Mouse (Mus musculus) MEL (cell line): ENCODE data around the gene Cacng2.

Source experiments
- CHD1 ChIP-seq: IDR thresholded peaks from 2 replicates; pipeline ENCODE4 v1.6.1; 2012; ENCODE audit warnings: low read depth, mild to moderate bottlenecking, inconsistent platforms, low read length, improper control_type of control experiment
- CHD2 ChIP-seq: IDR thresholded peaks from 2 replicates; pipeline ENCODE4 v1.6.1; 2011; ENCODE audit warnings: low read length, improper control_type of control experiment
- CTCF ChIP-seq, 3 experiments: IDR thresholded peaks in 2 of 3; conservative IDR thresholded peaks in 1 of 3; 2 replicates each; pipeline ENCODE4 v1.5.1; 2011 to 2012; ENCODE audit warnings: low read length in 3 of 3, low read depth in 2 of 3, mild to moderate bottlenecking in 2 of 3, improper control_type of control experiment in 1 of 3, inconsistent platforms in 1 of 3, mixed read lengths in 1 of 3, moderate library complexity in 1 of 3; ENCODE audit not compliant: control insufficient read depth in 1 of 3, insufficient read depth in 1 of 3, poor library complexity in 1 of 3, severe bottlenecking in 1 of 3
- E2F4 ChIP-seq: IDR thresholded peaks from 2 replicates; pipeline ENCODE4 v1.6.1; 2011; ENCODE audit warnings: low read depth, low read length, improper control_type of control experiment, borderline replicate concordance
- GABPA ChIP-seq: IDR thresholded peaks from 2 replicates; pipeline ENCODE4 v1.6.1; 2012; ENCODE audit warnings: low read depth, mild to moderate bottlenecking, inconsistent platforms, low read length, improper control_type of control experiment, moderate library complexity
- KAT2A ChIP-seq: conservative IDR thresholded peaks from 2 replicates; pipeline ENCODE4 v1.6.1; 2012; ENCODE audit warnings: low read depth, low read length, improper control_type of control experiment, inconsistent platforms
- MAX ChIP-seq: IDR thresholded peaks from 2 replicates; pipeline ENCODE4 v1.6.1; 2011; ENCODE audit warnings: low read length, improper control_type of control experiment
- MEF2A ChIP-seq: IDR thresholded peaks from 2 replicates; pipeline ENCODE4 v1.6.1; 2014; ENCODE audit warnings: low read depth, mild to moderate bottlenecking, inconsistent platforms, low read length, improper control_type of control experiment; ENCODE audit not compliant: poor library complexity, insufficient replicate concordance, severe bottlenecking; ENCODE audit errors: extremely low read depth
- NELFE ChIP-seq: IDR thresholded peaks from 2 replicates; pipeline ENCODE4 v1.6.1; 2011; ENCODE audit warnings: low read depth, low read length, improper control_type of control experiment
- POLR2A ChIP-seq, 2 experiments: IDR thresholded peaks; 2 replicates each; pipeline ENCODE4 v1.6.1; 2011 to 2012; ENCODE audit warnings: low read length in 2 of 2, mild to moderate bottlenecking in 2 of 2, control low read depth in 1 of 2, improper control_type of control experiment in 1 of 2, low read depth in 1 of 2, moderate library complexity in 1 of 2; ENCODE audit not compliant: control insufficient read depth in 1 of 2, insufficient read depth in 1 of 2, poor library complexity in 1 of 2
- POLR2AphosphoS5 ChIP-seq: IDR thresholded peaks from 2 replicates; pipeline ENCODE4 v1.6.1; 2012; ENCODE audit warnings: low read depth, borderline replicate concordance, mild to moderate bottlenecking, inconsistent platforms, low read length, moderate library complexity, mixed read lengths
- TCF12 ChIP-seq: IDR thresholded peaks from 2 replicates; pipeline ENCODE4 v1.6.1; 2014; ENCODE audit warnings: low read depth, mild to moderate bottlenecking, inconsistent platforms, low read length, improper control_type of control experiment, moderate library complexity
- USF2 ChIP-seq, 2 experiments: IDR thresholded peaks; 2 replicates each; pipeline ENCODE4 v1.6.1; 2011 to 2012; ENCODE audit warnings: improper control_type of control experiment in 2 of 2, low read length in 2 of 2, borderline replicate concordance in 1 of 2, inconsistent platforms in 1 of 2, low read depth in 1 of 2, mild to moderate bottlenecking in 1 of 2; ENCODE audit not compliant: insufficient read depth in 1 of 2
- ZMIZ1 ChIP-seq: IDR thresholded peaks from 2 replicates; pipeline ENCODE4 v1.6.1; 2012; ENCODE audit warnings: low read depth, mild to moderate bottlenecking, inconsistent platforms, low read length, improper control_type of control experiment, moderate library complexity

- TF ChIP-seq CTCF (IDR thresholded peaks at IDR 0.05 in 2 of 3, conservative IDR thresholded peaks at IDR 0.05 in 1 of 3; ENCODE audit: control insufficient read depth in 1 of 3, insufficient read depth in 1 of 3, low read depth in 2 of 3, low read length in 3 of 3, poor library complexity in 1 of 3, severe bottlenecking in 1 of 3) = no peak
- TF ChIP-seq CHD2 = no peak
- no peak for TF ChIP-seq POLR2A (IDR thresholded peaks at IDR 0.05; ENCODE audit: control insufficient read depth in 1 of 2, insufficient read depth in 1 of 2, low read depth in 1 of 2, low read length in 2 of 2, poor library complexity in 1 of 2)
- TF ChIP-seq E2F4 = no peak
- no peak for TF ChIP-seq MAX
- no peak for TF ChIP-seq MEF2A
- TF ChIP-seq GABPA = no peak
- no peak for TF ChIP-seq KAT2A
- no peak for TF ChIP-seq TCF12
- no peak for TF ChIP-seq NELFE
- no peak for TF ChIP-seq ZMIZ1
- no peak for TF ChIP-seq CHD1
- no peak for TF ChIP-seq USF2 (IDR thresholded peaks at IDR 0.05; ENCODE audit: borderline replicate concordance in 1 of 2, insufficient read depth in 1 of 2, low read depth in 1 of 2, low read length in 2 of 2)
- TF ChIP-seq POLR2AphosphoS5 = no peak
Measured at GRCm38 (mm10) chr15:78140226-78140625, 20.4 kb upstream of the Cacng2 start.
